Mouse (Mus musculus): ENCODE measurements around the gene Rragd.

DNA sequence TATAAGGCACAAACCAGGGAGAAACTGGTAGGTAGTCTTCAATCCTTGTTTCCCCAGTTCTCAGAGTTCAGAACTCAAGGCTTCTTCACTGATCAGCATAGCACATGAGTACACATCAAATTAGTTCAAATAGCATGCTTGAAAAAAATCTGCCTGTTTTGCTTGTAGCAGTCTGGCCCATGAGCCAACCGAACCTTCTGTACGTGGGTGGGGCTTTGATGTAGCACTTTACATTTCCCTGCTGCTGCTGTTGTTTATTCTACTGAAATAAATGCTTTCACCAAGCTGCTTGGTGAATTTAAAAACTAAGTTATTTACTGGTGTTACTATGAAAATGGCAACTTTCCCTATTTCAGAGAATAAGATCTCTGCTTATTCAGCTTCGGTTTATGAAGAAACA lies 69.2 kb downstream of the Rragd start:
- TF ChIP-seq CEBPB (IDR thresholded peaks at IDR 0.05; ENCODE audit: low read depth) (no peak), CTCF (IDR thresholded peaks at IDR 0.05; ENCODE audit: control insufficient read depth, insufficient read depth, insufficient read length) (no peak), MYOD1 (IDR thresholded peaks at IDR 0.05; ENCODE audit: control insufficient read depth, insufficient read length, low read depth) (no peak)

Data from C2C12 (cell line).